Mouse (Mus musculus): Measurements from ENCODE around the gene Ano1. TPM values are rescaled to one million over a fixed set of nuclear protein-coding genes. Genes with fewer than 3 reads are reported as not detected.

Gene Ano1
- polyA plus RNA-seq, 1 experiment from 2014 or later = 3.3 TPM

DNA sequence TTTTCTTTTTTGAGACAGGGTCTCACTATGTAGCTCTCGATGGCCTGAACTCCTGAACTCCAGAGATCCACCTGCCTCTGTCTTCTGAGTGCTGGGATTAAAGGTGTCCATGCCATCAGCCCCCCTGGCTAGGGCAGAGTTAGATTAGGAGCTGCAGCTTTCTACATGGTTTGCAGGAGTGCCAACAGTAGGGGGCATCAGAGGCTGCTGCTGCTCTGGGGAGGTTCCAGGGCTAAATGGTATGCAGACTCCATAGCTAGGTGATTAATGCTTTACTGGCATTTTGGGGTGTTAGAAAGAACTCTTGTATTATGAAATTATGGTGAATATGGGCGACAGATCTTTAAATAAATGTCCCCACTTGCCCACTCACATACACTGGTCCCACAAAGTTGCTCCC lies 164.5 kb downstream of the Ano1 start:
- Histone ChIP-seq H3K9me3 (no peaks in the 10 kb centered on the region), H3K4me3 (no peak overlapping the region), H3K4me1 (peaks cover 6% of the 10 kb centered on the region; the same call in 1 of the 2 replicates), H3K9ac (no peak overlapping the region), H3K4me2 (replicated peaks) (no peak overlapping the region), H3K27me3 (replicated peaks) (no peaks in the 10 kb centered on the region), H3K36me3 (no peaks in the 10 kb centered on the region), H3K27ac (no peak overlapping the region)
- 26% methylated on average over 2 of the region's 2 CpGs for WGBS
- ATAC-seq (ENCODE audit: low FRiP score, low read depth) = no peak

DNA sequence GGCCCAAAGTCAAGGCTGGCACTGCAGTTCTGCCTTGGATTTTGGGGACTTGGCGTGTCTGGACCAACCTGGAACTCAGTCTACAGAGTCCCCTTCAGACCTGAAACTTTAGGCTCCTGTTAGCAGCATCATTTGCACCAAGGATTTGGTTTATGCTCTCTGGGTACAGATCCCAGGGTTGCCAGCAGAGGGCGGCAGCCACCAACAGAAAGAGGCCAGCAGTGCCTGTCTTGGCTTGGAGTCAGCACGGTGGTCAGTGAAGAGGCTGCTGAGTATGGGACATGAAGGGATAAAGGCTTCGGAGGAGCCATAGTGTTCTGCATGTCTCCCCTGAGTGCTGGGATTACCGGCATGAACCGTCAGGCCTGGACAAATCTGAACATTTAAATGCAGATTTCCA lies 166.1 kb downstream of the Ano1 start:
- Histone ChIP-seq H3K27ac (no peak overlapping the region), H3K9ac (no peak overlapping the region), H3K4me3 (no peak overlapping the region), H3K9me3 (no peaks in the 10 kb centered on the region), H3K4me2 (replicated peaks) (no peak overlapping the region), H3K36me3 (no peaks in the 10 kb centered on the region), H3K27me3 (replicated peaks) (no peaks in the 10 kb centered on the region), H3K4me1 (peaks cover 15% of the 10 kb centered on the region)
- no peak for ATAC-seq (ENCODE audit: low FRiP score, low read depth)
- WGBS = 11% methylated on average over 6 of the region's 6 CpGs

DNA sequence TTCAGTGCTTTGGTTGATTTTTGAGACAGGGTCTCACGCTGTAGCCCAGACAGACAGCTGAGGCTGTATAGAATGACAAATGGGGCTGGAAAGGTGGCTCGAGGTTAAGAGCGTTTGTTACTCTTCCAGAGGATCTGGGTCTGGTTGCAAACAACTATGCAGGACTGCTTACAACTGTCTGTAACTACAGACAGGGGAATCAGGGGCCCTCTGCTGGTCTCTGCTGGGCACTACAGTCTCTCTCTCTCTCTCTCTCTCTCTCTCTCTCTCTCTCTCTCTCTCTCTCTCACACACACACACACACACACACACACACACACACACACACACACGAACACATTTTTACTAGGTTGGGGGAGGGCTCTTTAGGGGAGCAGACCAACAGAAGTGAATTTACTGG lies 168.2 kb downstream of the Ano1 start:
- Histone ChIP-seq H3K27me3 (replicated peaks) (no peaks in the 10 kb centered on the region), H3K36me3 (peaks cover 17% of the 10 kb centered on the region), H3K9me3 (no peaks in the 10 kb centered on the region), H3K27ac (no peak overlapping the region), H3K4me2 (replicated peaks) (no peak overlapping the region; the same call in 1 of the 2 replicates), H3K9ac (no peak overlapping the region), H3K4me3 (no peak overlapping the region), H3K4me1 (peaks cover 17% of the 10 kb centered on the region)
- WGBS = 1% methylated on average over 4 of the region's 4 CpGs
- ATAC-seq (ENCODE audit: low FRiP score, low read depth) = 0 out of 2 replicates have a peak, but pooled peaks have one; percentile 11

DNA sequence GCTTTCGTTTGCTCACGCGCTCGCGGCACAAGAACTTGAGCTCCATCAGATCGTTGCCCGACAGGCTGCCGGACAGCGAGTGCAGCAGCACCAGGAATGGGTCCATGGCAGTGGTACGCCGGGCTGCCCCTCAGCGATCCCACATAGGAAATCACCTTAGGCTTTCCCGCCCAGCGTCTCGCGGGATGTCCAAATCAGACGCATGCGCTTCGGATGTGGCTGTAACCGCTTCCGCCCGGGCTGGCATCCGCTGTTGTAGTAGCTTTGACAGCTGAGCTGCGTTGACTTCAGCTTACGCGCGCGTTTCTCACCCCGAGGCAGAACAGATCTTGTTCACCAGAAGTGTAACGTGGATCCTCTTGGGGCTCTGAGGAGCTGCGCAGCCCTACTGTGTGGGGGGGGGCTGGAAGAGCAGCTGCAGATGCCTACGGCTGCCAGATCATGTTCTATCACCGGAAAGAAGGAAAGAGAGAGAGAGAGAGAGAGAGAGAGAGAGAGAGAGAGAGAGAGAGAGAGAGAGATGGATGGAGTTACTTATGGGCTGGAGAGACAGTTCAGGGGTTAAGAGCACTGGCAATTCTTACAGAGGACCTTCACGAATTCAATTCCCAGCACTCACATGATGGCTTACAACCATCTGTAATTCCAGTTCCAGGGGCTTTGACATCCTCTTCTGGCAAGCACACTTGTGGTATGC lies 169.3 kb downstream of the Ano1 start, which contains the start of gene Fadd:
Fadd (minus strand) TSS at position 180 of the 697 bp plus-strand sequence.
- peaks cover 17% of the 10 kb centered on the region for H3K4me1 ChIP-seq
- peak within 1 kb of the TSS; percentile 79 for H3K4me3 ChIP-seq
- ATAC-seq (ENCODE audit: low FRiP score, low read depth) = peak; percentile 88
- peaks cover 17% of the 10 kb centered on the region for H3K36me3 ChIP-seq
- no peaks in the 10 kb centered on the region for H3K27me3 ChIP-seq (replicated peaks)
- WGBS = 2% methylated on average over 34 of the region's 34 CpGs
- peak within 1 kb of the TSS; percentile 70 for H3K9ac ChIP-seq
- H3K4me2 ChIP-seq (replicated peaks) = peak within 1 kb of the TSS; percentile 80
- H3K9me3 ChIP-seq = no peaks in the 10 kb centered on the region
- H3K27ac ChIP-seq = peak within 1 kb of the TSS; percentile 66; the same call in 1 of the 2 replicates

GRCm38 (mm10) chr7:144581559-144582283 lies 170.1 kb downstream of the Ano1 start:
- no peaks in the 10 kb centered on the region for H3K9me3 ChIP-seq
- peak overlapping the region; percentile 66; the same call in 1 of the 2 replicates for H3K27ac ChIP-seq
- H3K4me3 ChIP-seq = peak overlapping the region; percentile 79
- H3K4me1 ChIP-seq = peaks cover 17% of the 10 kb centered on the region
- H3K36me3 ChIP-seq = peaks cover 17% of the 10 kb centered on the region
- H3K9ac ChIP-seq = peak overlapping the region; percentile 70
- ATAC-seq (ENCODE audit: low FRiP score, low read depth) = peak; percentile 85
- 1% methylated on average over 43 of the region's 43 CpGs for WGBS
- H3K27me3 ChIP-seq (replicated peaks) = no peaks in the 10 kb centered on the region
- peak overlapping the region; percentile 80 for H3K4me2 ChIP-seq (replicated peaks)

GRCm38 (mm10) chr7:144577876-144578275 lies 173.9 kb downstream of the Ano1 start:
- ATAC-seq (ENCODE audit: low FRiP score, low read depth) = no peak
- Histone ChIP-seq H3K9me3 (no peaks in the 10 kb centered on the region), H3K4me3 (no peak overlapping the region), H3K27ac (no peak overlapping the region), H3K36me3 (peaks cover 17% of the 10 kb centered on the region), H3K27me3 (replicated peaks) (no peaks in the 10 kb centered on the region), H3K4me2 (replicated peaks) (no peak overlapping the region), H3K4me1 (peaks cover 16% of the 10 kb centered on the region), H3K9ac (no peak overlapping the region)
- WGBS = 94% methylated on average over 5 of the region's 5 CpGs

DNA sequence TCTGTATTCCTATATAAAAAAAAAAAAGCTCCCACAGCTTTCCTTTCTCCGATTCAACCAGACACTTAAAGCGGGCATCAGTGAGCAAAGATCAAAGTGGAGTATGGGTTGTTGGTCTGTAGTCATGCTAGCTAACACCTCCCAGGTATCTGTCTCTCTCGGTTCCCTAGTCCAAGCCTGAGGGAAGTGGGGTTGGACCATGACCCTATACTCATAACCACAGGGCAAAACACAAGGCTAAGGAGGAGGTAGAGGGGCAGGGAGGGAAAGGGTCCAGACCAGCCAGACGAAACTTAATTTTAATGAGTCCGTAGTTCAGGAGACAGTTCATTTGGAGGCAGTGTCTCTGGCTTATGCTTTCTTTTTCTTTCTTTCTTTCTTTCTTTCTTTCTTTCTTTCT lies 179.5 kb downstream of the Ano1 start:
- no peaks in the 10 kb centered on the region for H3K4me1 ChIP-seq
- no peaks in the 10 kb centered on the region for H3K27me3 ChIP-seq (replicated peaks)
- no peaks in the 10 kb centered on the region for H3K9me3 ChIP-seq
- no peak overlapping the region for H3K9ac ChIP-seq
- no peak overlapping the region for H3K4me3 ChIP-seq
- no peak overlapping the region for H3K4me2 ChIP-seq (replicated peaks)
- 87% methylated on average over 5 of the region's 5 CpGs for WGBS
- H3K27ac ChIP-seq = no peak overlapping the region
- ATAC-seq (ENCODE audit: low FRiP score, low read depth) = no peak
- no peaks in the 10 kb centered on the region for H3K36me3 ChIP-seq

GRCm38 (mm10) chr7:144571598-144571997 lies 180.2 kb downstream of the Ano1 start:
- Histone ChIP-seq H3K36me3 (no peaks in the 10 kb centered on the region), H3K9me3 (no peaks in the 10 kb centered on the region), H3K9ac (no peak overlapping the region), H3K4me2 (replicated peaks) (no peak overlapping the region), H3K27ac (no peak overlapping the region), H3K27me3 (replicated peaks) (no peaks in the 10 kb centered on the region), H3K4me3 (no peak overlapping the region), H3K4me1 (no peaks in the 10 kb centered on the region)
- no peak for ATAC-seq (ENCODE audit: low FRiP score, low read depth)

- H3K4me3 ChIP-seq = no peak overlapping the region
- H3K27ac ChIP-seq = no peak overlapping the region
- H3K36me3 ChIP-seq = no peaks in the 10 kb centered on the region
- H3K9me3 ChIP-seq = no peaks in the 10 kb centered on the region
- no peak overlapping the region for H3K9ac ChIP-seq
- H3K27me3 ChIP-seq (replicated peaks) = no peaks in the 10 kb centered on the region
- no peak overlapping the region for H3K4me2 ChIP-seq (replicated peaks)
- WGBS = 85% methylated on average over 7 of the region's 7 CpGs
- no peak for ATAC-seq (ENCODE audit: low FRiP score, low read depth)
- no peaks in the 10 kb centered on the region for H3K4me1 ChIP-seq
These were observed 182.3 kb downstream of the Ano1 start for GRCm38 (mm10) chr7:144569428-144569827.

GRCm38 (mm10) chr7:144568091-144568490 lies 183.7 kb downstream of the Ano1 start:
- no peak overlapping the region for H3K4me2 ChIP-seq (replicated peaks)
- no peak overlapping the region for H3K9ac ChIP-seq
- H3K27me3 ChIP-seq (replicated peaks) = no peaks in the 10 kb centered on the region
- H3K4me1 ChIP-seq = no peaks in the 10 kb centered on the region
- H3K36me3 ChIP-seq = no peaks in the 10 kb centered on the region
- no peaks in the 10 kb centered on the region for H3K9me3 ChIP-seq
- no peak for ATAC-seq (ENCODE audit: low FRiP score, low read depth)
- no peak overlapping the region for H3K27ac ChIP-seq
- no peak overlapping the region for H3K4me3 ChIP-seq

- Histone ChIP-seq H3K4me3 (no peak overlapping the region), H3K9me3 (no peaks in the 10 kb centered on the region), H3K9ac (no peak overlapping the region), H3K4me2 (replicated peaks) (no peak overlapping the region), H3K36me3 (no peaks in the 10 kb centered on the region), H3K27ac (no peak overlapping the region), H3K4me1 (no peaks in the 10 kb centered on the region), H3K27me3 (replicated peaks) (no peaks in the 10 kb centered on the region)
- ATAC-seq (ENCODE audit: low FRiP score, low read depth) = no peak
- WGBS = 75% methylated on average over 3 of the region's 3 CpGs
These were observed 184.7 kb downstream of the Ano1 start for GRCm38 (mm10) chr7:144566921-144567682.

GRCm38 (mm10) chr7:144563456-144564155 lies 188.2 kb downstream of the Ano1 start:
- Histone ChIP-seq H3K27me3 (replicated peaks) (no peaks in the 10 kb centered on the region), H3K4me3 (no peak overlapping the region), H3K27ac (no peak overlapping the region), H3K4me1 (no peaks in the 10 kb centered on the region), H3K4me2 (replicated peaks) (no peak overlapping the region), H3K9me3 (no peaks in the 10 kb centered on the region), H3K9ac (no peak overlapping the region), H3K36me3 (no peaks in the 10 kb centered on the region)
- ATAC-seq (ENCODE audit: low FRiP score, low read depth) = no peak
- 73% methylated on average over 9 of the region's 9 CpGs for WGBS

Data from neural tube, embryonic 12.5 days (tissue).